Mouse (Mus musculus) ES-E14 (cell line): Measurements from ENCODE around the gene Olfr690. TPM values are rescaled to one million over a fixed set of nuclear protein-coding genes. Genes with fewer than 3 reads are reported as not detected.

ENCODE experiments used
- DNase-seq: peaks from one replicate; pipeline ENCODE4 v3.0.0-alpha.2; 2013; ENCODE audit warnings: low read depth, low spot score
- H3K27ac ChIP-seq: 2 replicates; pipeline ENCODE4 v1.5.1; 2012; ENCODE audit warnings: low read depth, mild to moderate bottlenecking, low read length, moderate library complexity, mixed read lengths; ENCODE audit not compliant: poor library complexity, insufficient read depth, severe bottlenecking
- H3K36me3 ChIP-seq: 2 replicates; pipeline ENCODE4 v1.6.1; 2012; ENCODE audit warnings: mild to moderate bottlenecking, low read length, moderate library complexity, mixed read lengths; ENCODE audit not compliant: control insufficient read depth, poor library complexity, insufficient read depth, severe bottlenecking
- H3K4me1 ChIP-seq, 2 experiments: fragments of 150-350 bp in 1 of 2; sonication (generic) in 1 of 2; 2 replicates each; pipeline ENCODE4 v1.6.1; 2012; ENCODE audit warnings: low read length in 2 of 2, mild to moderate bottlenecking in 1 of 2, mixed read lengths in 1 of 2; ENCODE audit not compliant: control insufficient read depth in 2 of 2, insufficient read depth in 2 of 2, poor library complexity in 1 of 2
- H3K4me3 ChIP-seq, 2 experiments: fragments of 150-350 bp in 1 of 2; sonication (generic) in 1 of 2; 2 replicates each; pipeline ENCODE4 v1.5.1; 2012; ENCODE audit warnings: low read length in 2 of 2, low read depth in 1 of 2, mild to moderate bottlenecking in 1 of 2, mixed read lengths in 1 of 2; ENCODE audit not compliant: insufficient read depth in 1 of 2, poor library complexity in 1 of 2, severe bottlenecking in 1 of 2
- H3K9ac ChIP-seq: 2 replicates; pipeline ENCODE4 v1.6.1; 2012; ENCODE audit warnings: low read depth, mild to moderate bottlenecking, low read length, mixed read lengths; ENCODE audit not compliant: poor library complexity, insufficient read depth, severe bottlenecking
- H3K9me3 ChIP-seq: fragments of 150-350 bp; sonication (generic); 2 replicates; pipeline ENCODE4 v1.6.1; 2012; ENCODE audit warnings: low read depth, mild to moderate bottlenecking, low read length; ENCODE audit not compliant: control insufficient read depth, insufficient read depth
- CHD2 ChIP-seq: IDR thresholded peaks from 2 replicates; pipeline ENCODE4 v1.6.1; 2014; ENCODE audit warnings: mild to moderate bottlenecking, low read depth, low read length, inconsistent platforms
- HCFC1 ChIP-seq: IDR thresholded peaks from 2 replicates; pipeline ENCODE4 v1.6.1; 2012; ENCODE audit warnings: low read length, inconsistent platforms, borderline replicate concordance; ENCODE audit not compliant: insufficient read depth
- MAFK ChIP-seq: IDR thresholded peaks from 2 replicates; pipeline ENCODE4 v1.6.1; 2014; ENCODE audit warnings: mild to moderate bottlenecking, low read depth, low read length, inconsistent platforms; ENCODE audit not compliant: insufficient read depth
- ZC3H11A ChIP-seq: IDR thresholded peaks from 2 replicates; pipeline ENCODE4 v1.6.1; 2012; ENCODE audit warnings: low read depth, mild to moderate bottlenecking, inconsistent platforms, low read length, borderline replicate concordance
- ZNF384 ChIP-seq: IDR thresholded peaks from 2 replicates; pipeline ENCODE4 v1.6.1; 2012; ENCODE audit warnings: low read depth, low read length, inconsistent platforms
- in situ Hi-C, 2 experiments: fragments of 600-800 bp; cut with MboI; formaldehyde crosslinking; loops; one replicate each; pipeline ENCODE4 v1.15.1; 2025; ENCODE audit warnings: low sequenced_read_pairs in 2 of 2, inconsistent platforms in 1 of 2; ENCODE audit not compliant: unreplicated experiment in 2 of 2
- total RNA-seq: library from RNA; depleted of rRNA; stranded (reverse); fragments of 300-350 nt; gene quantifications from 2 replicates; pipeline ENCODE4 v1.2.3, GENCODE M21; 2012; rRNA removed

Gene Olfr690
- total RNA-seq: not detected in 2 replicates

DNA sequence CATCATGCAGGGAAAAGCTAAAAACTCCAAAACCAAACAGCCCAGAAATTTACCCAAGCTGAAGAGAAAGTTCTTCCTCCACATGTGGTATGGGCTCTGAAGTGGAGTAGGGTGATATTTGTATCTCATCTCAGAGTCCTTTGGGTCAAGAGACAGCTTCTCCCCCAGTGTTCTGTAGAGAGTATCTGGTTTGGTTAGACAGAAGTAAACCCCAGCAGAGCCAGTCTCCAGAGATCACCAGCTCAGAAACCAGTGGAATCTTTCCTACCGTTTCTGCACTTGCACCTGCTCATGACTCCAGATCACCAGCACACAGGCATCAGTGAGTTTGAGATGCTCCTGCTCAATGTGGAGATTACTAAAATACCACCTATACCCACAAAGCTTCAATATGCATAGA lies at the start of gene Olfr690:
Gene Olfr690 (minus strand): TSS at position 101 of the 400 bp plus-strand sequence.
- Histone ChIP-seq H3K9ac (no peak within 1 kb of the TSS), H3K4me1 (no peaks in the 10 kb centered on the region), H3K4me3 (no peak within 1 kb of the TSS), H3K9me3 (no peaks in the 10 kb centered on the region), H3K27ac (no peak within 1 kb of the TSS), H3K36me3 (no peaks in the 10 kb centered on the region)
- in situ Hi-C loops: no loop called here
- no peak for TF ChIP-seq CHD2
- no peak for TF ChIP-seq HCFC1
- TF ChIP-seq MAFK: no peak
- TF ChIP-seq ZNF384: no peak
- no peak for TF ChIP-seq ZC3H11A
- DNase-seq: no peak

GRCm38 (mm10) chr7:105380329-105380728 lies 46.4 kb upstream of the Olfr690 start:
- no peaks in the 10 kb centered on the region; a peak in 1 of 4 replicates for H3K4me1 ChIP-seq
- peaks cover 40% of the 10 kb centered on the region for H3K36me3 ChIP-seq
- H3K9ac ChIP-seq: no peak overlapping the region
- TF ChIP-seq CHD2 (no peak), ZNF384 (no peak), ZC3H11A (no peak)
- H3K9me3 ChIP-seq: no peaks in the 10 kb centered on the region
- H3K27ac ChIP-seq: no peak overlapping the region
- no peak overlapping the region for H3K4me3 ChIP-seq
- in situ Hi-C loops: no loop called here
- no peak for DNase-seq

GRCm38 (mm10) chr7:105374866-105375265 lies 41.0 kb upstream of the Olfr690 start, which contains the start of gene Gm5901:
TSS of gene Gm5901 (plus strand) at chr7:105375038.
- TF ChIP-seq CHD2: no peak
- no peak for TF ChIP-seq MAFK
- no peak for TF ChIP-seq ZC3H11A
- TF ChIP-seq ZNF384: no peak
- TF ChIP-seq HCFC1: no peak
- no peak within 1 kb of the TSS for H3K4me3 ChIP-seq
- no peak within 1 kb of the TSS for H3K9ac ChIP-seq
- no peak for DNase-seq
- H3K9me3 ChIP-seq: no peaks in the 10 kb centered on the region
- H3K36me3 ChIP-seq: peaks cover 21% of the 10 kb centered on the region
- H3K4me1 ChIP-seq: no peaks in the 10 kb centered on the region
- in situ Hi-C loops: no loop called here
- no peak within 1 kb of the TSS for H3K27ac ChIP-seq

DNA sequence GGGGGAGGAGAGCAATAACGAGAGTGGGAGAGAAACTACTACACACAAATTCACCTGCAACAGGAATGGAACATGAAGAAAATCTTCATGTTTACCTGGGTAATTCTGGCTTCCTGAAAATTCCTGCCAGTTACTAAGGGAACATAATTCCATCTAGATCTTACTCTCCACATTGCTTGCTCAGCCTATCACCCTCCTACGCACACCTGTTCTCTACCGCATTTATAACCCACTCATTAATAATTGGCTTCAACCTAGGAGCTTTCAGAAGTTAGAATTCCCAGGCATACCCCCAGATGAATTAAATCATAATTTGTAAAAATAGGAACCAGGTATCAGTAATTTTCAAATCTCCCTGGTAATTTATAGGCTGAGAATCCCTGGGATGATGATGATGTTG lies 40.1 kb upstream of the Olfr690 start:
- no peaks in the 10 kb centered on the region for H3K9me3 ChIP-seq
- no peak overlapping the region for H3K4me3 ChIP-seq
- in situ Hi-C loops: no loop called here
- H3K27ac ChIP-seq: no peak overlapping the region
- DNase-seq: no peak
- no peak for TF ChIP-seq HCFC1
- no peak for TF ChIP-seq MAFK
- no peak for TF ChIP-seq ZC3H11A
- TF ChIP-seq CHD2: no peak
- TF ChIP-seq ZNF384: no peak
- peaks cover 21% of the 10 kb centered on the region for H3K36me3 ChIP-seq
- H3K9ac ChIP-seq: no peak overlapping the region
- no peaks in the 10 kb centered on the region for H3K4me1 ChIP-seq

- no peaks in the 10 kb centered on the region for H3K4me1 ChIP-seq
- TF ChIP-seq ZC3H11A (no peak), MAFK (no peak), HCFC1 (no peak), ZNF384 (no peak), CHD2 (no peak)
- H3K36me3 ChIP-seq: peaks cover 17% of the 10 kb centered on the region
- no peak overlapping the region for H3K9ac ChIP-seq
- DNase-seq: no peak
- H3K4me3 ChIP-seq: no peak overlapping the region
- in situ Hi-C loops: no loop called here
- no peak overlapping the region for H3K27ac ChIP-seq
- no peaks in the 10 kb centered on the region for H3K9me3 ChIP-seq
Observed at GRCm38 (mm10) chr7:105373509-105373908, 39.6 kb upstream of the Olfr690 start.
